Mouse (Mus musculus): ENCODE data around the gene Pbp2. TPM values are rescaled to one million over a fixed set of nuclear protein-coding genes. Genes with fewer than 3 reads are reported as not detected.

Gene Pbp2
- polyA plus RNA-seq, 1 experiment from 2014 or later, result 0.31 TPM

DNA sequence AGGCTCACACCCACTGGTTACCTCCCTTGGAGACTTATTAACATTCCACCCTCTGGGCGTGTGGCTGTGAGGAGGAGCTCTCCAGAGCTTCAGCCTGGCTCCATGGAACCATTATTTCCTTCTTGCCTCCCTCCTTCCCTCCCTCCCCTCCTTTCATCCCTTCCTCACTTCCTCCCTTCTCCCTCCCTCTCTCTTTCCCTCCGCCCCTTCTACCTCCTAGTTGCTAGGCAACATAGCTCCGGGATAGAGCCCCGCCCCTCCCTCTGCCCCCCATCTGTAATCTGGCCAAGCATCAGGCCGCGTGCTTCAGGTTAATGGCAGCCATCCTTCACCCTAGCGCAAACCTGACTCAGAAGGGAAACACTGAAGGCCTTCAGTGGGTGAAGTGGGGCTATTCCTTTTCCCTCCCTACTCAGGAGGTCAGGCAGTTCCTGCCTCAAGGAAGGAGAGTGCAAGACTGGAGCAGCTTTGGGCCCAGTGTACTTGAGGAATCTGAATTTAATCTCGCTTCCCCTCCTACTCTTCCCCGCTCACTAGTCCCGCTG, 22.6 kb upstream of the Pbp2 start:
- Histone ChIP-seq H3K4me1 (ENCODE audit: control insufficient read depth, insufficient read depth, low read length) (peaks cover 39% of the 10 kb centered on the region), H3K9ac (ENCODE audit: low read depth, low read length) (no peak overlapping the region), H3K4me3 (ENCODE audit: low read depth, low read length) (no peak overlapping the region), H3K36me3 (ENCODE audit: control insufficient read depth, insufficient read depth, low read length) (no peaks in the 10 kb centered on the region), H3K27ac (replicated peaks; ENCODE audit: low read depth, low read length) (peak overlapping the region; percentile 89), H3K4me2 (ENCODE audit: low read depth, low read length) (peak overlapping the region; percentile 1; the same call in 1 of the 2 replicates), H3K9me3 (ENCODE audit: control insufficient read depth, low read length) (no peaks in the 10 kb centered on the region), H3K27me3 (replicated peaks; ENCODE audit: control insufficient read depth, insufficient read depth, low read length) (no peaks in the 10 kb centered on the region)
- 7% methylated on average over 10 of the region's 10 CpGs for WGBS
- peak; percentile 85 for DNase-seq (ENCODE audit: low spot score)
- peak; percentile 60 for ATAC-seq (ENCODE audit: low read depth)

DNA sequence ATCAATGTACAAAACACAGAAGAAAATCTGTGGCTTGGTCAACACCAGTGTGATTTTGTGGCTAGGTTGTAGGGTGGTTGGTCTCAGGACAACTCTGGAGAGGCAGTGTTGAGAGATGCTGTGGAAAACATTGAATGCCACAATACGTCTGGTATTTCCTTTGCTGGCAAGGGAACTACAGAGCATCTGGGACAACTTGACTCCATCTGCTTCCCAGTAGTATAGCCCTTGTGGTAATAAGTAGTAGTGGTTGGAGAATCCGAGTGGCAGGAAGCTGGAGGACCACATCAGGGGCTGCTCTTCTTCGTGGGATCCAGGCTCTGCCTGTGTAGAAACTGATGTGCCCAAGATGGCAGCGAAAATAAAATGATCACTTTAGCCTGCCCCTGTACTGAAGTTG, 21.7 kb upstream of the Pbp2 start:
- Histone ChIP-seq H3K4me1 (ENCODE audit: control insufficient read depth, insufficient read depth, low read length) (peaks cover 39% of the 10 kb centered on the region), H3K9ac (ENCODE audit: low read depth, low read length) (no peak overlapping the region), H3K4me2 (ENCODE audit: low read depth, low read length) (no peak overlapping the region), H3K9me3 (ENCODE audit: control insufficient read depth, low read length) (no peaks in the 10 kb centered on the region), H3K27ac (replicated peaks; ENCODE audit: low read depth, low read length) (peak overlapping the region; percentile 89), H3K36me3 (ENCODE audit: control insufficient read depth, insufficient read depth, low read length) (no peaks in the 10 kb centered on the region), H3K4me3 (ENCODE audit: low read depth, low read length) (no peak overlapping the region), H3K27me3 (replicated peaks; ENCODE audit: control insufficient read depth, insufficient read depth, low read length) (no peaks in the 10 kb centered on the region)
- peak; percentile 76 for DNase-seq (ENCODE audit: low spot score)
- peak; percentile 38; the same call in 1 of the 2 replicates for ATAC-seq (ENCODE audit: low read depth)
- WGBS, result 48% methylated on average over 4 of the region's 4 CpGs

DNA sequence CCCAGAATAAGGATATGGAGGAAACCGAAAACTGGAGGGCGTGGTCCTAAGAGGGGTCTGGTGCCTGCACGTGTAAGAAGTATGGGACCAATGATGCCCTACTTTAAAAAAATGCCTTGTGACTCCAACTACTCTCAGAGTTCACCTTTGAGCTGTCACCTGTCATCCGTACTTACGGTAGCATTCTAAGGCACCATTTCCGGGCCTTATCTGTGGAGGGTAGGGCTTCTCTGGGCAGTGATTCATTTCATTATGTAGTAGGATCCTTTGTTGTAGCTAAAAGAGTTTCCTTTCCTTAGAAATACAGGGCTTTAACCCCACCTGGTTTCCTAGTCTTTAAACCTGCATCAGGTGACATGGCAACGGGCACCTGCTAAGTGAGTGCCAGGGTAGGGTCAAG, 16.6 kb upstream of the Pbp2 start:
- H3K4me3 ChIP-seq (ENCODE audit: low read depth, low read length), result no peak overlapping the region
- H3K9me3 ChIP-seq (ENCODE audit: control insufficient read depth, low read length), result no peaks in the 10 kb centered on the region
- no peak overlapping the region for H3K27ac ChIP-seq (replicated peaks; ENCODE audit: low read depth, low read length)
- H3K4me1 ChIP-seq (ENCODE audit: control insufficient read depth, insufficient read depth, low read length), result peaks cover 14% of the 10 kb centered on the region
- ATAC-seq (ENCODE audit: low read depth) (no peak), DNase-seq (ENCODE audit: low spot score) (no peak)
- H3K27me3 ChIP-seq (replicated peaks; ENCODE audit: control insufficient read depth, insufficient read depth, low read length), result no peaks in the 10 kb centered on the region
- no peak overlapping the region for H3K4me2 ChIP-seq (ENCODE audit: low read depth, low read length)
- WGBS, result 90% methylated on average over 7 of the region's 7 CpGs
- no peak overlapping the region for H3K9ac ChIP-seq (ENCODE audit: low read depth, low read length)
- H3K36me3 ChIP-seq (ENCODE audit: control insufficient read depth, insufficient read depth, low read length), result no peaks in the 10 kb centered on the region

DNA sequence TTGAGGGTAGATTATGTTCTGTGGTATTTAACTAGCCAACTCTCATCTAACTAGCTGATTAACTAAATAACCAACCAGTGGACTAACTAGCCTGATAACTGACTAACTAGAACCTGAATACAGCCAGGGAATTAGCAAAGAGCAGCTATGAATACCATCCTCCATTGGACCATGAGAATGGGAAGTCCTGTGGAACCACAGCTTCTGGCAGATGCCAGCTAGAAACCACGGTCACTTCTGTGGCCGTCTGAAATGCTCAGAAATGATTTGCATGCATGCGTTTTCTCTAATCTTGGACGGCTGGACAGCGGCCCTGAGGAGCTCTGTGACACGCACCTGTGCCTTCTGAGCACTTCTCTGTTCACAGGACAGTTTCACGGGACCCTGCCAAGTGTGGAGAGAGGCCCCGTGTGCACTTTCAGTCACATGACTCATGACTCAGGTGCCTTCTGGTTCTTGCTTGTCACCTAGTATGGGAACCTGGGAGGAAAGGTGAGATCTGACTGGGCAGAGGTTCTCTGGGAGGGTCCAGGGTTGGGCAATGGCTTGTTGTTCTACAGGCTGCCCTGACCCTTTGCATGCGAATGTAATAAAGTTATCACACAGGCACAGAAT, 14.6 kb upstream of the Pbp2 start:
- Histone ChIP-seq H3K9me3 (ENCODE audit: control insufficient read depth, low read length) (no peaks in the 10 kb centered on the region), H3K9ac (ENCODE audit: low read depth, low read length) (no peak overlapping the region), H3K4me3 (ENCODE audit: low read depth, low read length) (no peak overlapping the region), H3K4me2 (ENCODE audit: low read depth, low read length) (no peak overlapping the region), H3K27me3 (replicated peaks; ENCODE audit: control insufficient read depth, insufficient read depth, low read length) (no peaks in the 10 kb centered on the region), H3K36me3 (ENCODE audit: control insufficient read depth, insufficient read depth, low read length) (no peaks in the 10 kb centered on the region), H3K27ac (replicated peaks; ENCODE audit: low read depth, low read length) (no peak overlapping the region), H3K4me1 (ENCODE audit: control insufficient read depth, insufficient read depth, low read length) (peaks cover 10% of the 10 kb centered on the region)
- ATAC-seq (ENCODE audit: low read depth) (no peak), DNase-seq (ENCODE audit: low spot score) (no peak)
- WGBS, result 73% methylated on average over 9 of the region's 9 CpGs

DNA sequence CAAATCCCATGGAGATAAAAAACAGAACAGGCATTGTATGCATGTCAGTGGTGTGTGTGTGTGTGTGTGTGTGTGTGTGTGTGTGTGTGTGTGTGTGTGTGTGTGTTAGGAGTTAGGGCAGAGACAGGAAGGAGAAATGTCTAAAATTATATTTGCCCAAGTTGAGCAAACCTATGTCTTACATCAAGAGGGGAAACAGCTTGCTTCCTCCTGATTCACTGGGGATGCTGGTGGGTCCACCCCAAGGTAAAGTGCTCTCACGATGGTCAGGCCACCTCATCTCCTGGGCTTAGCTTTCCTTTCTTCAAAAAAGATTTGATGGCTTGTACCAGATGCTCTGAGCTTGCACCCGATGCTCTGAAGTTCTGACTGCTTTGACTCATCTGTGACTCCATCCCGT, 13.9 kb upstream of the Pbp2 start:
- peaks cover 10% of the 10 kb centered on the region for H3K4me1 ChIP-seq (ENCODE audit: control insufficient read depth, insufficient read depth, low read length)
- H3K4me2 ChIP-seq (ENCODE audit: low read depth, low read length), result no peak overlapping the region
- no peaks in the 10 kb centered on the region for H3K27me3 ChIP-seq (replicated peaks; ENCODE audit: control insufficient read depth, insufficient read depth, low read length)
- no peak overlapping the region for H3K4me3 ChIP-seq (ENCODE audit: low read depth, low read length)
- DNase-seq (ENCODE audit: low spot score) (no peak), ATAC-seq (ENCODE audit: low read depth) (no peak)
- no peaks in the 10 kb centered on the region for H3K36me3 ChIP-seq (ENCODE audit: control insufficient read depth, insufficient read depth, low read length)
- H3K9me3 ChIP-seq (ENCODE audit: control insufficient read depth, low read length), result no peaks in the 10 kb centered on the region
- no peak overlapping the region for H3K9ac ChIP-seq (ENCODE audit: low read depth, low read length)
- no peak overlapping the region; the same call in 1 of the 2 replicates for H3K27ac ChIP-seq (replicated peaks; ENCODE audit: low read depth, low read length)
- 68% methylated on average over 3 of the region's 3 CpGs for WGBS

DNA sequence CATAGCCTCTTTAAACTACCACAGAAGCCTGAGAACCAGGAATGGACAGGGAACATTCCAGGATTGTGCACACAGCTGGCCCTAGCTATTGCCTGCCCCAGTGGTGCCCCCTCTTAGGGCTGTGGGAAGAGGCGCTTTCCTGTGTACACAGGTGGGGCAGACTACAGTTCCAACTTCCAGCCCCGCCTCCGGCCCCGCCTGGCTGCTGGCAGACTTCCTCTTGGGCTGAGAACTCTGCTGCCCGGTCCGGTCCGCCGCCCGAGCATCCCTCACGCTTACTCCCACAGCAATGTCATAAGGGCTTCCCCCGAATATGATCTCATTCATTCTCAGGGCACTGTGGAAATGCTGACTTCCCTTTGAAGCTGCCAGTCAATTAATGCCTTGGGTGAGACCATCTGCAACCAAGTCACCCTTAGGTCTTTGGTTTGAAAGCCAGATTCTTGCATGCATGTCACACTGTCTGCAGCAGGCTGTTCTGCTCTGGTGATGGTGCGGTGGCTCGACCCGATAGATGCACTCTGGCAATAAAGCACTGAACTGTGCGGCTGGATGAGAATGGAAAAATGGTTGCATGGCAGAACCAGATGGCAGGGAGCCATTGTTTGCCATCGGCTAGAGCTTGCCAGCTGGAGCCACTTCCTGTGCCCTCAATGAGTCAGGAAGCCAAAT, 13.2 kb upstream of the Pbp2 start:
- Histone ChIP-seq H3K4me2 (ENCODE audit: low read depth, low read length) (peak overlapping the region; percentile 25; the same call in 1 of the 2 replicates), H3K27me3 (replicated peaks; ENCODE audit: control insufficient read depth, insufficient read depth, low read length) (no peaks in the 10 kb centered on the region), H3K9ac (ENCODE audit: low read depth, low read length) (no peak overlapping the region), H3K36me3 (ENCODE audit: control insufficient read depth, insufficient read depth, low read length) (no peaks in the 10 kb centered on the region), H3K4me3 (ENCODE audit: low read depth, low read length) (no peak overlapping the region), H3K9me3 (ENCODE audit: control insufficient read depth, low read length) (no peaks in the 10 kb centered on the region), H3K27ac (replicated peaks; ENCODE audit: low read depth, low read length) (peak overlapping the region; percentile 44), H3K4me1 (ENCODE audit: control insufficient read depth, insufficient read depth, low read length) (peaks cover 10% of the 10 kb centered on the region)
- ATAC-seq (ENCODE audit: low read depth) (peak; percentile 76), DNase-seq (ENCODE audit: low spot score) (peak; percentile 72)
- WGBS, result 41% methylated on average over 14 of the region's 16 CpGs

DNA sequence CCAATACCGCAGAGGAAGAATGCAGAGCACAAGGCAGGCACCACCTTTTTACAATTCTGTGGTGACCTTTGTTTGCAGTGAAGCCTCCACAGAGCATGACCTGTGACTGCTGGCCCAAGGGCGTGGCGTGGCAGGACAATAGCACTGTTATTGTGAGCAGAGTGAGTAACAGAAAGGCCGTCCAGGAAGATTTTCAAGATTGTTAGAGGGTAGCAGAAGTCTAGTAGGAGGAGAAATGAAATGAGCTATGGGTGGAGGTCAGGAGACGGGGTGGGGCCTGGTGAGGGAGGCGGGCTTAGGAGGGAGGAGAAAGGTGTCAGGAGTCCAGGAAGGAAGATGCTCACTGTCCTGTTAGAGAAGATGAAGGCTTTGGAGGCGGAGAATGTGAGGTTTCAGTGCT, 12.5 kb upstream of the Pbp2 start:
- Histone ChIP-seq H3K27me3 (replicated peaks; ENCODE audit: control insufficient read depth, insufficient read depth, low read length) (no peaks in the 10 kb centered on the region), H3K4me3 (ENCODE audit: low read depth, low read length) (no peak overlapping the region), H3K9ac (ENCODE audit: low read depth, low read length) (no peak overlapping the region), H3K36me3 (ENCODE audit: control insufficient read depth, insufficient read depth, low read length) (no peaks in the 10 kb centered on the region), H3K9me3 (ENCODE audit: control insufficient read depth, low read length) (no peaks in the 10 kb centered on the region), H3K4me2 (ENCODE audit: low read depth, low read length) (peak overlapping the region; percentile 25; the same call in 1 of the 2 replicates), H3K27ac (replicated peaks; ENCODE audit: low read depth, low read length) (peak overlapping the region; percentile 44), H3K4me1 (ENCODE audit: control insufficient read depth, insufficient read depth, low read length) (peaks cover 10% of the 10 kb centered on the region)
- WGBS, result 63% methylated on average over 7 of the region's 7 CpGs
- DNase-seq (ENCODE audit: low spot score) (no peak), ATAC-seq (ENCODE audit: low read depth) (no peak)

DNA sequence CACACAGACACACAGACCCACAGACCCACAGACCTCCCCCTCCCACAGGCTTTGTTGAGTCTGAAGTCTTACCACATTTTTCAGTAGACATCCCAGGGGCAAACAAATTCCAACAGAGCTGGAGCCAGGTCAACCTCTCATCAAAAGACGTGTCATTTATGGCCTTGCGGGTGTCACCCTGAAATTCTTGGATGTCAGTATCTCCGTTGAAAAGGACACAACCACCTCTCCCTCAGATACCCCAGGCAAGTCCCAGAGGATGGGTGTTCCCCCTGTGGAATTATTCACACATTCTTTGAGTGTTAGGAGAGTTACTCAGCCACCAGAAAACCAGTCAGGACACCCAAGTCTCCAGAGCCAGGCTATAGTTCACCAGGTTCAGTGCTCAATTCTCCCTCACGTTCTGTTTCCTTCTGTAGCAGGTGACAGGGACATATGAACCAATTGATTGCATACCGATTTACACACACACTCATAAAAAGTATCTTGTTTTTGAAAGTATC, 9.3 kb upstream of the Pbp2 start:
- Histone ChIP-seq H3K4me2 (ENCODE audit: low read depth, low read length) (no peak overlapping the region), H3K27ac (replicated peaks; ENCODE audit: low read depth, low read length) (no peak overlapping the region), H3K9me3 (ENCODE audit: control insufficient read depth, low read length) (no peaks in the 10 kb centered on the region), H3K4me3 (ENCODE audit: low read depth, low read length) (no peak overlapping the region), H3K27me3 (replicated peaks; ENCODE audit: control insufficient read depth, insufficient read depth, low read length) (no peaks in the 10 kb centered on the region), H3K4me1 (ENCODE audit: control insufficient read depth, insufficient read depth, low read length) (peaks cover 10% of the 10 kb centered on the region), H3K9ac (ENCODE audit: low read depth, low read length) (no peak overlapping the region), H3K36me3 (ENCODE audit: control insufficient read depth, insufficient read depth, low read length) (no peaks in the 10 kb centered on the region)
- DNase-seq (ENCODE audit: low spot score) (no peak), ATAC-seq (ENCODE audit: low read depth) (no peak)
- 66% methylated on average over 5 of the region's 5 CpGs for WGBS

All from embryonic facial prominence, embryonic 14.5 days (tissue).